Comparison of ENCODE assay signal across 18 mouse cellular contexts in genomic region chr19:48259223-48259622, GRCm38 (mm10). TPM values are rescaled to one million over a fixed set of nuclear protein-coding genes. Genes with fewer than 3 reads are reported as not detected.
A peak's percentile ranks its signal among the peaks of the same experiment; 100 is the strongest.
DNase-seq lines count a peak whose midpoint lies in the region.
"Had no signal": no experiment of that assay in that cellular context is flagged by ENCODE, and none has a peak within 500 bp of the region (broad histone marks: within the 10 kb centered on the region; RNA-seq: fewer than 3 reads in every experiment).

No protein-coding gene starts in this region.

- DNase-seq in embryo, embryonic 10 days (ENCODE audit: low spot score) = peak; percentile 55
- DNase-seq in embryo, embryonic 9.5 days (ENCODE audit: extremely low spot score) = no peak
- peak; percentile 52 to 55 for DNase-seq in kidney, postnatal 4 days
- no peak for DNase-seq in kidney, adult 18-20 months
- peak; percentile 49 for DNase-seq in NIH3T3 (ENCODE audit: low read depth)
- DNase-seq in limb, embryonic 10.5 days (ENCODE audit: low spot score) = peak; percentile 40
- DNase-seq in urinary bladder, postnatal 25 days (ENCODE audit: low spot score) = no peak
- no peak for DNase-seq in natural killer cell, adult 2 months (ENCODE audit: low spot score in 2 of 2)
- DNase-seq: adrenal gland, adult 2 months; cerebellum, adult 11 months; lung, postnatal 4 days had no signal

- H3K9me3 ChIP-seq in limb, embryonic 10.5 days (replicated peaks) = no peaks in the 10 kb centered on the region
- H3K9me3 ChIP-seq: embryonic facial prominence, embryonic 12.5 days; forebrain, embryonic 15.5 days; heart, embryonic 10.5 days had no signal

- no peak overlapping the region for H3K4me3 ChIP-seq in limb, embryonic 10.5 days
- H3K4me3 ChIP-seq: embryonic facial prominence, embryonic 12.5 days; forebrain, embryonic 15.5 days; heart, embryonic 10.5 days; layer of hippocampus, adult 2 months; liver, embryonic 12.5 days had no signal

- WGBS in limb, embryonic 10.5 days = 77% methylated on average over 7 of the region's 7 CpGs

- H3K4me1 ChIP-seq in limb, embryonic 10.5 days = no peaks in the 10 kb centered on the region
- H3K4me1 ChIP-seq: embryonic facial prominence, embryonic 12.5 days; forebrain, embryonic 15.5 days; heart, embryonic 10.5 days; liver, embryonic 12.5 days had no signal

- H3K27ac ChIP-seq in limb, embryonic 10.5 days = no peak overlapping the region
- H3K27ac ChIP-seq: embryonic facial prominence, embryonic 12.5 days; forebrain, embryonic 15.5 days; heart, embryonic 10.5 days; hindbrain, postnatal 0 days; layer of hippocampus, adult 2 months; liver, embryonic 12.5 days had no signal

- no peaks in the 10 kb centered on the region for H3K27me3 ChIP-seq in limb, embryonic 10.5 days (ENCODE audit: low read depth, poor library complexity, severe bottlenecking)
- H3K27me3 ChIP-seq: embryonic facial prominence, embryonic 12.5 days; forebrain, embryonic 15.5 days; liver, embryonic 12.5 days had no signal

- no peaks in the 10 kb centered on the region for H3K36me3 ChIP-seq in limb, embryonic 10.5 days
- H3K36me3 ChIP-seq: embryonic facial prominence, embryonic 12.5 days; forebrain, embryonic 15.5 days; heart, embryonic 10.5 days; liver, embryonic 12.5 days had no signal

RNA-seq across cellular contexts. Expression of gene Sorcs3, which starts 53.4 kb away (rescaled TPM):
- polyA plus RNA-seq in limb, embryonic 10.5 days (2016; fragmentation: Nextera tagmentation; extraction: Ambion mirVana) = 0.29 and 0.46 TPM in 2 replicates
- polyA plus RNA-seq: adrenal gland, adult 2 months; urinary bladder, adult 2 months had no signal

Comparison
In these comparisons a context has a peak if more than half of its experiments do, and no peak if none do; other contexts are left out.
1. DNase-seq: peak in embryo, embryonic 10 days (single experiment), kidney, postnatal 4 days (2 of 2), NIH3T3 (single experiment) and limb, embryonic 10.5 days (single experiment); none in embryo, embryonic 9.5 days (single experiment), kidney, adult 18-20 months (single experiment), urinary bladder, postnatal 25 days (single experiment) and natural killer cell, adult 2 months (0 of 2).